Mouse (Mus musculus): ENCODE measurements around the gene Bhmt. TPM values are rescaled to one million over a fixed set of nuclear protein-coding genes. Genes with fewer than 3 reads are reported as not detected.

Bhmt gene
- polyA plus RNA-seq, 1 experiment from 2014 or later = 0.21 TPM

GRCm38 (mm10) chr13:93613771-93614170, 24.0 kb downstream of the Bhmt start:
- Histone ChIP-seq H3K27me3 (ENCODE audit: control insufficient read depth, insufficient read depth, low read length) (no peaks in the 10 kb centered on the region), H3K9me3 (ENCODE audit: control insufficient read depth, low read length) (no peaks in the 10 kb centered on the region), H3K4me1 (ENCODE audit: control insufficient read depth, insufficient read depth, low read length) (no peaks in the 10 kb centered on the region), H3K4me3 (ENCODE audit: low read depth, low read length) (no peak overlapping the region), H3K4me2 (ENCODE audit: low read depth, low read length) (no peak overlapping the region), H3K27ac (ENCODE audit: low read depth, low read length) (no peak overlapping the region), H3K9ac (replicated peaks; ENCODE audit: low read depth, low read length) (no peak overlapping the region), H3K36me3 (ENCODE audit: control insufficient read depth, insufficient read depth, low read length) (no peaks in the 10 kb centered on the region)
- no peak for ATAC-seq (ENCODE audit: low read depth)
- 79% methylated on average over 4 of the region's 4 CpGs for WGBS

GRCm38 (mm10) chr13:93612660-93613607, 24.8 kb downstream of the Bhmt start:
- no peak overlapping the region for H3K9ac ChIP-seq (replicated peaks; ENCODE audit: low read depth, low read length)
- WGBS = 60% methylated on average over 19 of the region's 19 CpGs
- H3K4me2 ChIP-seq (ENCODE audit: low read depth, low read length) = no peak overlapping the region
- no peaks in the 10 kb centered on the region for H3K27me3 ChIP-seq (ENCODE audit: control insufficient read depth, insufficient read depth, low read length)
- no peaks in the 10 kb centered on the region for H3K4me1 ChIP-seq (ENCODE audit: control insufficient read depth, insufficient read depth, low read length)
- H3K36me3 ChIP-seq (ENCODE audit: control insufficient read depth, insufficient read depth, low read length) = no peaks in the 10 kb centered on the region
- H3K27ac ChIP-seq (ENCODE audit: low read depth, low read length) = no peak overlapping the region
- H3K4me3 ChIP-seq (ENCODE audit: low read depth, low read length) = no peak overlapping the region
- ATAC-seq (ENCODE audit: low read depth) = peak; percentile 80
- H3K9me3 ChIP-seq (ENCODE audit: control insufficient read depth, low read length) = no peaks in the 10 kb centered on the region

GRCm38 (mm10) chr13:93608476-93608875, 29.3 kb downstream of the Bhmt start:
- Histone ChIP-seq H3K27me3 (ENCODE audit: control insufficient read depth, insufficient read depth, low read length) (no peaks in the 10 kb centered on the region), H3K36me3 (ENCODE audit: control insufficient read depth, insufficient read depth, low read length) (no peaks in the 10 kb centered on the region), H3K4me2 (ENCODE audit: low read depth, low read length) (no peak overlapping the region), H3K4me3 (ENCODE audit: low read depth, low read length) (no peak overlapping the region), H3K9ac (replicated peaks; ENCODE audit: low read depth, low read length) (no peak overlapping the region), H3K9me3 (ENCODE audit: control insufficient read depth, low read length) (no peaks in the 10 kb centered on the region), H3K4me1 (ENCODE audit: control insufficient read depth, insufficient read depth, low read length) (no peaks in the 10 kb centered on the region), H3K27ac (ENCODE audit: low read depth, low read length) (no peak overlapping the region)
- no peak for ATAC-seq (ENCODE audit: low read depth)
- WGBS = 82% methylated on average over 2 of the region's 2 CpGs

- 98% methylated on average over 3 of the region's 3 CpGs for WGBS
- Histone ChIP-seq H3K9me3 (ENCODE audit: control insufficient read depth, low read length) (no peaks in the 10 kb centered on the region), H3K9ac (replicated peaks; ENCODE audit: low read depth, low read length) (no peak overlapping the region), H3K4me3 (ENCODE audit: low read depth, low read length) (no peak overlapping the region), H3K27me3 (ENCODE audit: control insufficient read depth, insufficient read depth, low read length) (no peaks in the 10 kb centered on the region), H3K27ac (ENCODE audit: low read depth, low read length) (no peak overlapping the region), H3K4me1 (ENCODE audit: control insufficient read depth, insufficient read depth, low read length) (no peaks in the 10 kb centered on the region), H3K36me3 (ENCODE audit: control insufficient read depth, insufficient read depth, low read length) (no peaks in the 10 kb centered on the region), H3K4me2 (ENCODE audit: low read depth, low read length) (no peak overlapping the region)
- no peak for ATAC-seq (ENCODE audit: low read depth)
Observed at GRCm38 (mm10) chr13:93607701-93608100, 30.1 kb downstream of the Bhmt start.

- Histone ChIP-seq H3K9me3 (ENCODE audit: control insufficient read depth, low read length) (no peaks in the 10 kb centered on the region), H3K4me3 (ENCODE audit: low read depth, low read length) (no peak overlapping the region), H3K4me1 (ENCODE audit: control insufficient read depth, insufficient read depth, low read length) (no peaks in the 10 kb centered on the region), H3K27ac (ENCODE audit: low read depth, low read length) (no peak overlapping the region), H3K4me2 (ENCODE audit: low read depth, low read length) (no peak overlapping the region), H3K27me3 (ENCODE audit: control insufficient read depth, insufficient read depth, low read length) (no peaks in the 10 kb centered on the region), H3K9ac (replicated peaks; ENCODE audit: low read depth, low read length) (no peak overlapping the region), H3K36me3 (ENCODE audit: control insufficient read depth, insufficient read depth, low read length) (no peaks in the 10 kb centered on the region)
- ATAC-seq (ENCODE audit: low read depth) = no peak
- WGBS = 76% methylated on average over 13 of the region's 13 CpGs
Observed at GRCm38 (mm10) chr13:93606868-93607578, 30.7 kb downstream of the Bhmt start.

- ATAC-seq (ENCODE audit: low read depth) = no peak
- 83% methylated on average over 4 of the region's 4 CpGs for WGBS
Observed at GRCm38 (mm10) chr13:93604698-93605097, 33.1 kb downstream of the Bhmt start.

GRCm38 (mm10) chr13:93601527-93601926, 36.2 kb downstream of the Bhmt start:
- WGBS = 88% methylated on average over 11 of the region's 11 CpGs
- no peak overlapping the region for H3K9ac ChIP-seq (replicated peaks; ENCODE audit: low read depth, low read length)
- no peak overlapping the region for H3K27ac ChIP-seq (ENCODE audit: low read depth, low read length)

More at GRCm38 (mm10) chr13:93604698-93605097, 33.1 kb downstream of the Bhmt start:
- H3K4me2 ChIP-seq (ENCODE audit: low read depth, low read length) = no peak overlapping the region
- H3K27me3 ChIP-seq (ENCODE audit: control insufficient read depth, insufficient read depth, low read length) = no peaks in the 10 kb centered on the region
- no peaks in the 10 kb centered on the region for H3K9me3 ChIP-seq (ENCODE audit: control insufficient read depth, low read length)
- H3K27ac ChIP-seq (ENCODE audit: low read depth, low read length) = no peak overlapping the region
- H3K36me3 ChIP-seq (ENCODE audit: control insufficient read depth, insufficient read depth, low read length) = no peaks in the 10 kb centered on the region
- H3K4me1 ChIP-seq (ENCODE audit: control insufficient read depth, insufficient read depth, low read length) = no peaks in the 10 kb centered on the region
- H3K4me3 ChIP-seq (ENCODE audit: low read depth, low read length) = no peak overlapping the region
- H3K9ac ChIP-seq (replicated peaks; ENCODE audit: low read depth, low read length) = no peak overlapping the region

GRCm38 (mm10) chr13:93593040-93593699, 44.6 kb downstream of the Bhmt start:
- 88% methylated on average over 2 of the region's 2 CpGs for WGBS

More at GRCm38 (mm10) chr13:93601527-93601926, 36.2 kb downstream of the Bhmt start:
- no peaks in the 10 kb centered on the region for H3K9me3 ChIP-seq (ENCODE audit: control insufficient read depth, low read length)
- no peaks in the 10 kb centered on the region for H3K27me3 ChIP-seq (ENCODE audit: control insufficient read depth, insufficient read depth, low read length)
- no peaks in the 10 kb centered on the region for H3K4me1 ChIP-seq (ENCODE audit: control insufficient read depth, insufficient read depth, low read length)
- no peaks in the 10 kb centered on the region for H3K36me3 ChIP-seq (ENCODE audit: control insufficient read depth, insufficient read depth, low read length)
- no peak overlapping the region for H3K4me2 ChIP-seq (ENCODE audit: low read depth, low read length)
- no peak overlapping the region for H3K4me3 ChIP-seq (ENCODE audit: low read depth, low read length)
- no peak for ATAC-seq (ENCODE audit: low read depth)

More at GRCm38 (mm10) chr13:93593040-93593699, 44.6 kb downstream of the Bhmt start:
- Histone ChIP-seq H3K9me3 (ENCODE audit: control insufficient read depth, low read length) (no peaks in the 10 kb centered on the region), H3K4me1 (ENCODE audit: control insufficient read depth, insufficient read depth, low read length) (no peaks in the 10 kb centered on the region), H3K4me2 (ENCODE audit: low read depth, low read length) (no peak overlapping the region), H3K4me3 (ENCODE audit: low read depth, low read length) (no peak overlapping the region), H3K36me3 (ENCODE audit: control insufficient read depth, insufficient read depth, low read length) (no peaks in the 10 kb centered on the region), H3K9ac (replicated peaks; ENCODE audit: low read depth, low read length) (no peak overlapping the region), H3K27me3 (ENCODE audit: control insufficient read depth, insufficient read depth, low read length) (no peaks in the 10 kb centered on the region), H3K27ac (ENCODE audit: low read depth, low read length) (no peak overlapping the region)
- no peak for ATAC-seq (ENCODE audit: low read depth)

Measured in neural tube, embryonic 14.5 days (tissue).